12 mouse cellular contexts compared by ENCODE assay signal in genomic region chr2:174613921-174614441, GRCm38 (mm10). TPM values are rescaled to one million over a fixed set of nuclear protein-coding genes. Genes with fewer than 3 reads are reported as not detected.
DNase-seq lines count a peak whose midpoint lies in the region; ATAC-seq and TF ChIP-seq lines count a peak whose summit lies in the region.
"Had no signal": no experiment of that assay in that cellular context is flagged by ENCODE, and none has a peak within 500 bp of the region (broad histone marks: within the 10 kb centered on the region; RNA-seq: fewer than 3 reads in every experiment).

No protein-coding gene starts in this region.

- whole genome bisulfite sequencing in heart, postnatal 0 days: 55% methylated on average over 11 of the region's 11 CpGs
- 45% methylated on average over 11 of the region's 11 CpGs for WGBS in liver, embryonic 11.5 days
- WGBS in forebrain, embryonic 11.5 days: 85% methylated on average over 11 of the region's 11 CpGs
- 84% methylated on average over 11 of the region's 11 CpGs for whole genome bisulfite sequencing in midbrain, embryonic 11.5 days

- H3K9me3 ChIP-seq in heart, postnatal 0 days (replicated peaks; ENCODE audit: control insufficient read depth, low read length): no peaks in the 10 kb centered on the region
- no peaks in the 10 kb centered on the region for H3K9me3 ChIP-seq in liver, embryonic 11.5 days (ENCODE audit: control insufficient read depth, low read length)
- no peaks in the 10 kb centered on the region for H3K9me3 ChIP-seq in forebrain, embryonic 11.5 days (ENCODE audit: control insufficient read depth, low read length)
- H3K9me3 ChIP-seq in midbrain, embryonic 11.5 days (ENCODE audit: control insufficient read depth, low read length): no peaks in the 10 kb centered on the region
- H3K9me3 ChIP-seq: heart, embryonic 10.5 days; midbrain, embryonic 15.5 days had no signal

- no peak overlapping the region for H3K9ac ChIP-seq in heart, postnatal 0 days (replicated peaks; ENCODE audit: low read depth, low read length)
- no peak overlapping the region for H3K9ac ChIP-seq in liver, embryonic 11.5 days (ENCODE audit: low read depth, low read length)
- H3K9ac ChIP-seq in forebrain, embryonic 11.5 days (ENCODE audit: low read length): no peak overlapping the region
- no peak overlapping the region for H3K9ac ChIP-seq in midbrain, embryonic 11.5 days (ENCODE audit: low read length)
- H3K9ac ChIP-seq: midbrain, embryonic 15.5 days had no signal

- H3K4me3 ChIP-seq in heart, postnatal 0 days (ENCODE audit: low read depth, low read length): no peak overlapping the region
- no peak overlapping the region for H3K4me3 ChIP-seq in liver, embryonic 11.5 days (ENCODE audit: low read depth, low read length)
- H3K4me3 ChIP-seq in forebrain, embryonic 11.5 days (ENCODE audit: low read depth, low read length): no peak overlapping the region
- no peak overlapping the region for H3K4me3 ChIP-seq in midbrain, embryonic 11.5 days (ENCODE audit: low read depth, low read length)
- H3K4me3 ChIP-seq in left cerebral cortex, adult 2 months: no peak overlapping the region
- H3K4me3 ChIP-seq: heart, embryonic 10.5 days; midbrain, embryonic 15.5 days had no signal

- TF ChIP-seq CTCF in heart, postnatal 0 days (IDR thresholded peaks at IDR 0.05; ENCODE audit: low read depth): no peak
- TF ChIP-seq CTCF in left cerebral cortex, adult 2 months (IDR thresholded peaks at IDR 0.05): no peak

- TF ChIP-seq EP300 in heart, postnatal 0 days (IDR thresholded peaks at IDR 0.05; ENCODE audit: low read depth): no peak

- H3K27me3 ChIP-seq in heart, postnatal 0 days (ENCODE audit: control insufficient read depth, insufficient read depth, low read length): no peaks in the 10 kb centered on the region
- H3K27me3 ChIP-seq in liver, embryonic 11.5 days (replicated peaks; ENCODE audit: control insufficient read depth, insufficient read depth, low read length): no peaks in the 10 kb centered on the region
- H3K27me3 ChIP-seq in forebrain, embryonic 11.5 days (ENCODE audit: control insufficient read depth, insufficient read depth, low read length): no peaks in the 10 kb centered on the region
- no peaks in the 10 kb centered on the region for H3K27me3 ChIP-seq in midbrain, embryonic 11.5 days (ENCODE audit: control insufficient read depth, insufficient read depth, low read length)
- H3K27me3 ChIP-seq: midbrain, embryonic 15.5 days had no signal

- no peak overlapping the region for H3K4me2 ChIP-seq in heart, postnatal 0 days (ENCODE audit: low read depth, low read length)
- no peak overlapping the region for H3K4me2 ChIP-seq in liver, embryonic 11.5 days
- H3K4me2 ChIP-seq in forebrain, embryonic 11.5 days (ENCODE audit: low read depth, low read length, severe bottlenecking): no peak overlapping the region
- no peak overlapping the region for H3K4me2 ChIP-seq in midbrain, embryonic 11.5 days
- H3K4me2 ChIP-seq: midbrain, embryonic 15.5 days had no signal

- peak overlapping the region; percentile 8; the same call in 1 of the 2 replicates for H3K27ac ChIP-seq in heart, postnatal 0 days (ENCODE audit: low read depth)
- no peak overlapping the region for H3K27ac ChIP-seq in liver, embryonic 11.5 days (ENCODE audit: low read depth, low read length)
- H3K27ac ChIP-seq in forebrain, embryonic 11.5 days (ENCODE audit: low read depth, low read length): no peak overlapping the region
- no peak overlapping the region for H3K27ac ChIP-seq in midbrain, embryonic 11.5 days (ENCODE audit: low read depth, low read length)
- H3K27ac ChIP-seq in left cerebral cortex, adult 2 months: no peak overlapping the region
- H3K27ac ChIP-seq: heart, embryonic 10.5 days; midbrain, embryonic 15.5 days had no signal

- ATAC-seq in heart, postnatal 0 days (ENCODE audit: insufficient read depth, low read depth): no peak
- ATAC-seq in liver, embryonic 11.5 days (replicated peaks; ENCODE audit: low FRiP score): peak; percentile 46; the same call in 1 of the 2 replicates
- no peak for ATAC-seq in forebrain, embryonic 11.5 days (replicated peaks; ENCODE audit: low FRiP score)
- no peak for ATAC-seq in midbrain, embryonic 11.5 days (ENCODE audit: low FRiP score)
- ATAC-seq: midbrain, embryonic 15.5 days had no signal

- no peaks in the 10 kb centered on the region for H3K36me3 ChIP-seq in heart, postnatal 0 days (replicated peaks; ENCODE audit: control insufficient read depth, insufficient read depth, low read length)
- H3K36me3 ChIP-seq in liver, embryonic 11.5 days (ENCODE audit: control insufficient read depth, insufficient read depth, low read length): no peaks in the 10 kb centered on the region
- no peaks in the 10 kb centered on the region for H3K36me3 ChIP-seq in forebrain, embryonic 11.5 days (ENCODE audit: control insufficient read depth, insufficient read depth, low read length)
- H3K36me3 ChIP-seq in midbrain, embryonic 11.5 days (ENCODE audit: control insufficient read depth, insufficient read depth, low read length): no peaks in the 10 kb centered on the region
- H3K36me3 ChIP-seq: heart, embryonic 10.5 days; midbrain, embryonic 15.5 days had no signal

- intact Hi-C loops in left cerebral cortex, adult 2 months (cut with DNase I): no loop called here

- no peaks in the 10 kb centered on the region for H3K4me1 ChIP-seq in heart, postnatal 0 days (ENCODE audit: control insufficient read depth, insufficient read depth)
- no peaks in the 10 kb centered on the region for H3K4me1 ChIP-seq in liver, embryonic 11.5 days (replicated peaks; ENCODE audit: control insufficient read depth, insufficient read depth, low read length)
- no peaks in the 10 kb centered on the region for H3K4me1 ChIP-seq in forebrain, embryonic 11.5 days (replicated peaks; ENCODE audit: control insufficient read depth, insufficient read depth, low read length)
- no peaks in the 10 kb centered on the region for H3K4me1 ChIP-seq in midbrain, embryonic 11.5 days (ENCODE audit: control insufficient read depth, insufficient read depth, low read length)
- H3K4me1 ChIP-seq: midbrain, embryonic 15.5 days had no signal

- DNase-seq in heart, postnatal 0 days (ENCODE audit: low spot score): no peak
- no peak for DNase-seq in heart, adult 8-10 months (ENCODE audit: low spot score)
- DNase-seq in liver, embryonic 11.5 days (ENCODE audit: low spot score): no peak
- peak; percentile 81 for DNase-seq in naive thymus-derived CD4-positive, alpha-beta T cell, adult 2 months (ENCODE audit: low read depth)
- peak; percentile 53 to 63 for DNase-seq in thymus, postnatal 36 days
- DNase-seq in forebrain, embryonic 11.5 days (ENCODE audit: low spot score): no peak
- no peak for DNase-seq in midbrain, embryonic 11.5 days (ENCODE audit: low spot score, missing footprints)
- DNase-seq in left cerebral cortex, adult 2 months (ENCODE audit: extremely low spot score in 1 of 2, low spot score in 2 of 2): no peak
- DNase-seq: kidney, adult 18-20 months; retina, postnatal 1 day had no signal

RNA-seq across cellular contexts. Expression of gene Zfp831, which starts 29.4 kb away (rescaled TPM):
- total RNA-seq in heart, postnatal 0 days (2014; rRNA removed; ENCODE audit: low replicate concordance): 0.19 TPM in 1 of 2 replicates, not detected in the other
- polyA plus RNA-seq in heart, postnatal 0 days (2015; fragmentation: Nextera tagmentation; extraction: Ambion mirVana): 0.01 TPM in 2 replicates
- under 1 TPM; 0.03 to 0.14 (median 0.06) TPM for total RNA-seq in heart, adult 8-10 months (2022)
- 0.01 TPM in 1 of 2 replicates, not detected in the other for polyA plus RNA-seq in liver, embryonic 11.5 days (2014; fragmentation: Nextera tagmentation; extraction: Ambion mirVana)
- not detected in 2 replicates for polyA plus RNA-seq in forebrain, embryonic 11.5 days (2014; fragmentation: Nextera tagmentation; extraction: Ambion mirVana)
- polyA plus RNA-seq in midbrain, embryonic 11.5 days (2014; fragmentation: Nextera tagmentation; extraction: Ambion mirVana): 0.01 TPM in 1 of 2 replicates, not detected in the other
- 10 to 100 TPM; 16.8 to 20.6 TPM for total RNA-seq in left cerebral cortex, adult 2 months (2021)
- polyA plus RNA-seq: heart, embryonic 10.5 days; midbrain, embryonic 15.5 days had no signal

Comparison
In these comparisons a context has a peak if more than half of its experiments do, and no peak if none do; other contexts are left out.
1. DNase-seq: peak in naive thymus-derived CD4-positive, alpha-beta T cell, adult 2 months (single experiment) and thymus, postnatal 36 days (2 of 2); none in heart, postnatal 0 days (single experiment), heart, adult 8-10 months (single experiment), liver, embryonic 11.5 days (single experiment), forebrain, embryonic 11.5 days (single experiment), midbrain, embryonic 11.5 days (single experiment) and left cerebral cortex, adult 2 months (0 of 2).